Mouse (Mus musculus) ovary, postnatal 36 days (tissue): ENCODE measurements around the gene Crip2.

Experiments used
- DNase-seq: peaks from one replicate; pipeline ENCODE4 v3.0.0; 2022; ENCODE audit warnings: low spot score, mixed read lengths

The Crip2 gene

DNA sequence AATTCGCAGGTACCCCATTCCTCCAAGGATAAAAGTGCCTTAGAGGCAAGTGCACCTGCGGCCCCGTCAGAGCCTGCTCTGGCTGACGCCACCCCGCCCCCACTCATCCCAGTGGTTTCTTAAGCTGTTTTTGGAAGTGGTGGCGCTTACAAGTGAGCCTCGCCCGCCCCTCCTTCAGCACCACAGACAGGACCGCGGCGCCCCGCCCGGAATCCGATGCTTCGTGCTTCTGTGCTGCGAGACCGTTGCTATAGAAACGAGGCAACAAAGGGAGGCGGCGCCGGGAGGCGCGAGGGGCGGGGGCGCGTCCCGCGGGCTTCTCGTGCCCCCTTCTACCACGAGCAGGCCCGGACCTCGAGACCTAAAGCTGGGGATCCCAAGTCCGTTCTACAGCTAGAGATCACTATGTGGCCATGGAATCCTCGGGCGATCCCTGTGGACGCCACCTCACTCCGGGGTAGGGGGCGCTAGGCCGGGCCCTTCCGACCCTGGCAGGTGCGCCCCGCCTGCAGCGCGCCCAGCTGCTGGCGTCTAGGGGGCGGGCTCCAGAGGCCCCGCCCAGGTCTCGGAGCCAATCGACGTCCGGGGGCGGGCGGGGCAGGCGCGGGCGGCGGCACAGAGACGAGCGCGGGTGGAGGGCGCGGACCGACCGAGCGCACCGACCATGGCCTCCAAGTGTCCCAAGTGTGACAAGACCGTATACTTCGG lies at the start of gene Crip2:
Gene Crip2, plus strand, starts transcription at position 329 of the 708 bp plus-strand sequence.
- peak; percentile 89 for DNase-seq

DNA sequence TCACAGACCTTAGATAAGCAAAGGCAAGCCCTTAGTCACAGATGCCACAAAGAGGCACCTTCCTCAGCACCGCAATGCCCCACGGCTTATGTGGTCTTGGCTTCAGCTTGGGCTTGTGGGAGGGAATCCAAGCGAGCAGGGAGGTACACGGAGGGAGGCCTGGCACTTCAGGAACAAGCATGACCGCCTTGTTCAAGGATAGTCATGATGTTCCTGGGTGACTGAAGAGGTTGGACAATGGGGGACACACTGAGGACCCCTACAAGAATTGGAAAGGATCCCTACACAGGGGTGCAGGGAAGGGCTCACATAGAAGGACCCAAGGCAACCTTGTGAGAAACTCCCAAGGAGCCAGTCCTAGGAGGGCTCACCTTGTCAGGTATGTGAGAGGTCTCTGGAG lies 43.0 kb upstream of the Crip2 start:
- no peak for DNase-seq

DNA sequence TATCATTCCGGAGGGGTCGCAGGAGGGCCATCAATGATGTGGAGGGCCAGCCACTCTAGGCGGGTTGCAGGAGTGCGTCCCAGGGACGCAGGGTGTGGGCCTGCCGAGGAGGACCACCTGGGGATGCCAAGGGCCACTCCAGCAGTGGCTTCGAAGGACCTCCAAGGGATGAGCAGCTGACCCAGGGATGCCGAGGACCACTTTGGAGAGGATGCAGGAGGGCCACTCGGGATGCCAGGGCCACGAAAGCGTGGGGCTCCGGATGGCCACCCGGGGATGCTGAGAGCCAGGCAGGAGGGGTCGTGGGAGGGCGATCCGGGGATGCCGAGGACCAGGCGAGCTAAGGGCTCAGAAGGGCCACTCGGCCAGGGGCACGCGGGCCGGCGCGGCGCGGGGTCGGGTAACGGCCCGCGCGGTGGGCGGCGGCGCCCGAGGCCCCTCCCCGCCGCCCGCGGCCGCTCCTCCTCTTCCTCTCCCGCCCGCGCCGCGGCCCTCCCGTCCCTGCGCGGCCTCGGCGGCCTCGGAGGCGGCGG lies 42.2 kb upstream of the Crip2 start, which contains the start of gene Mta1:
Gene Mta1, plus strand, starts transcription at position 530 of the 533 bp plus-strand sequence.
- peak; percentile 65 for DNase-seq

DNA sequence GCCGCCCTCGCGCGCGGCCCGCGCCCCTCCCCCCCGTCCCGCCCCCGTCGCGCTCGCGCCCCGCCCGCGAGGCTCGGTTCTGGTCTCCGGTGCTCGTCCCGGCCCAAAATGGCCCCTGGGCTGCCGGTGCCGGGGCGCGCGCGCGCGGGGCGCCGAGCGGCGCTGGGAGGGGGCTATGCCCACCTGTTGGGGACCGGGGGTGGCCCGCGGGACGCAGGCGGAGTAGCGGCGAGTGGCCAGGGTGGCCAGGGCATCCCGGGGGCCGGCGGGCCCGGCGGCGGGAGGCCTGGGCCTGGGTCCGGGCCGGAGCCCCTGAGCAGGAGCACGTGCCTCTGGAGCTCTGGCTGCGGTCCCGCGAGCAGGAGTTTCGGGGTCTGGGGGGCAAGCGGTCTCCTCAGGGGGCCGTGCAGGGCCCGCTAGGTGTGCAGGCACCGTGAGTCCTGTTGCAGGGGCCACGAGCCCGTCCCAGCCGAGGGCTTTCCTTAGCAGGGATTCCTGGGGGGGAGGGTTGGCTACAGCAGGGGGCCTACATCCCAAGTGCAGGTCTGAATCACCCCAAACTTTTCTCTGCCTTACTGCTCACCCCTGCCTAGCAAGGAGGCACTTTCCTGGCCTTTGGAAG lies 41.4 kb upstream of the Crip2 start:
- DNase-seq, result peak; percentile 47

DNA sequence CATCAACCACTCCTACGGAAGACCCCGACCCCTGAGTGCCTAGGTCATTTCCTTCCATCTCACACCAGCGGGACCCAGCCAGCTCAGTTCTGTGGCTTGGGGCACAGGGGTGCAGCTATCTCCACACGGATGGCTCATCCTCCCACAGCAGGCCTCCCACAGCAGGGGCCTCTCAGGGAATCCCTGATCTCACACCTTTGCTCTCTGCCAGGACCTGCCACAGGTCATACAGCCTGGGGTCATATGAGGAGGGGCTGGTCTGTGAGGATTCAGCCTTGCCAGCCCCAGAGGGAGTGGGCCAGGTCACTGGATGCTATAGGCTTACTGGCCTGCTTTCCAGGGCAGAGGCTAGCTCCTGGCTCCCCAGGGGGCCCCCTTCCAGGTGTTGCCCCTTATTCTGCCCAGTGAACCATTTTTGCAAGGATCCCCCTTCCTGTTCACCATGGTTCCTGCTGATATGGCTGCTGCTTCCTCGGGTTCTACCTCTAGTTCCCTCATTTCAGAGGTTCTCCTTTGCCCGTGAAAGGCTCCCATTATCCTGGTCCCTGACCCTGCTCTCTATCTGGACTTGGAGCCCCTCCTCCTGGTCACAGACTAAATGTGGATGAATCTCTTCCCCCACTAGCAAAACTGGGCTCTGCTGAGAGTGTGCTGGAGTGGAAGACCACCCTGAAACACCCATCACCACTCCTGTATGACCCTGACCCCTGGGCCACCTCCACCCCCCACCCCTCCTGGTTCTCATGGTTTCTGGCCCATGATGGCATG lies 40.4 kb upstream of the Crip2 start:
- DNase-seq, result no peak

DNA sequence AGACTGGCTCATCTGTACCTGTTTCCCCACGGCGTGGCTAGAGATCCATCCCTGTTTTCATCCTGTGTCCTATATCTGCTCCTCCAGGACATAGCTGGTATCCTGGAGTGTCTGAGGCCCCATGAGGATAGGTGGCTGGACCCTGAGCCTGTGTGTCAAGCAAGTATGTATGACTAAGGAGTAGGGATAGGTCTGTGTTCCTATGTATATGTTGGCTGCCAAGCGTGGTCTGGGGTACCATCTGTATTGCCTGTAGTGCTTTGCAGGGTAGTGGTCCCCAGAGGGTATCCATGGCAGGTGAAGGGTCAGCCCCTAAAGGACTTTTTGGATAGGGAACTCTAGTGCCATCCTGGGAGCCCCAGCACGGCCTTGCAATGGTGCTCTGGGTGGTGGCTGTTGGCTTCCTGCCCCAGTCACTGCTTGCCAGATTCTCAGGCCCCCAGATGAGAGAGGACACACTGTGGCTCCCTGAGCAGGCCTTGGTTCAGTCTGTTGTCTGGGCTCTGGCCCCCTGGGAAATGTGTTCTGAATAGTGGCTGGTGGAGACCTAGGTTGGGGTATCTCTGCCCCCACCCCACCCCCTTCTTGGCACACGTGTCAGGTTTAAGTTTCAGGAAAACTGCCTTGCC lies 39.5 kb upstream of the Crip2 start:
- peak; percentile 44 for DNase-seq

DNA sequence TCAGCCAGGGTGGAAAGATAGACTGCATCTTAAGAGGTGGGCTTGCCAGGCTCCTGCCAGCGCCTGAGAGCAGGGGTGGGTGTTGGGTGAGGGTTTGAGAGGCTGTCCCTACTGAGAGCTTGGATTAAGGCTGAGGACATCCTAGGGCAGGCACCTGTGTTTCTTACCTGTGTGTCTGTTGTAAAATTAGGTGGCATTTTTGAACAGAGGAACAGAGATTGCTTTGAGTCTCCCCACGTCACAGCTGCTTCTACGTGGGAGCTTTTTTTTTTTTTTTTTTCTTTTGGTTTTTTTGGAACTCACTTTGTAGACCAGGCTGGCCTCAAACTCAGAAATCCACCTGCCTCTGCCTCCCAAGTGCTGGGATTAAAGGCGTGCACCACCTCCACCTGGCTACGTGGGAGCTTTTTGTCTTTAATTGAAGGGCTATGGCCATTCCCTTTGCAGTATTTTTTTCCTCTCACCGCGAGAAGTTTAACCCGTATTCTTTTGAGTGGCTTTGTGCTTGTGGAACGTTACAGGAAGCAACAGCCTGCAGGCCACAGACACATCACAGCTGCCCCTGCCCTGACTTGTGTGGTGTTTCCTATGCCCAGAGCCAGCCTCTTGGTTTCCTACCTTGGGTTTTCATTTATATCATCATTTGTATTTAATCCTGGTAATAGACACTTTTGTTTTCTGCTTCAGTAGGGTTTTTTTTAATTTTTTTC lies 38.6 kb upstream of the Crip2 start:
- DNase-seq, result no peak

DNA sequence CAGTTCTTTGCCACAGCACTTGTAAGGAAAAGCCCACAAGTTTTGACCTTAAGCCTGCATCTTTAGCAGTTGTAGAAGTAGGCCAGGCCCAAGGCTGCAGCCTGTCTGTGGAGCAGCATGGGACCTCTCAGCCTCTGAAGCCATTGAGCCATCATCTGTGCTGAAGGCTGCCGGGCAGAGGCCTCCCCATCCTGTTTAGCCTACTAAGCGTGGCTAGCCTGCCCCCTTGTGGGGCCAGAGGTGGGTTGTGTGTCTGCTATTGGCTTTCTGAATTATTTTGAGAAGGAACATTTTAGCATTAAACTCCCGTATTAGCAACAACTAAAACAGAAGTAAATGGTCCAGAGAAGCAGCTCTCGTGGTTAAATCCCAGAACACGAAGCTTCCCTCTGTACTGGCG lies 37.6 kb upstream of the Crip2 start:
- peak; percentile 68 for DNase-seq

DNA sequence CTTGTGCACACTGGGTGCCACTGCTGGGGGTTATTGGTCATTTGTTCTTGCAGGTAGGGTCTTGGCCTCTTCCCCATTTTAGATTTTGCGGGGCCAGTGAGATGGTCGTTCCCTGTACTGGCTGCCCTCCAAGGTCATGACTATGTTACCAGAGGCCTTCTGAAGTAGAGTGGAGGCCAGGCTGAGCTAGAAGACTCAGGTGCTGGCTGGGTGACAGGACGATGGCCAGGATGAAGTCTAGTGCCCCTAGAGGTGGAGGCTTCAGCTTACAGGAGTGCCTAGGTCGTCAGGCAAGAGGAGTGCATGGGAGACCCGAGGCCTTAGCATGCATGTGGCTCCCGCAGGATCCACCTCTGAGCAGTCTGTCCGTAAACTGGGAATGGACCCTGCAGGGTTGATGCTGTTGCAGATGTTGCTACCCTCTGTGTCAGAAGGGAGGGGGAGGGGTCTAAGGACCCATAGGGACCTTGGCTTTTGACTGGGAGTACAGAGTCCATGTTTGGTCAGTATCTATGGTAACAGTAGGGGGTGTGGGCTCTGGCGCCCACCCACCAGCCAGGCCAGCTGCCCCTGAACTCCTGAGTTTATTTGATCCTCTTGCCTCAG lies 36.1 kb upstream of the Crip2 start:
- no peak for DNase-seq

DNA sequence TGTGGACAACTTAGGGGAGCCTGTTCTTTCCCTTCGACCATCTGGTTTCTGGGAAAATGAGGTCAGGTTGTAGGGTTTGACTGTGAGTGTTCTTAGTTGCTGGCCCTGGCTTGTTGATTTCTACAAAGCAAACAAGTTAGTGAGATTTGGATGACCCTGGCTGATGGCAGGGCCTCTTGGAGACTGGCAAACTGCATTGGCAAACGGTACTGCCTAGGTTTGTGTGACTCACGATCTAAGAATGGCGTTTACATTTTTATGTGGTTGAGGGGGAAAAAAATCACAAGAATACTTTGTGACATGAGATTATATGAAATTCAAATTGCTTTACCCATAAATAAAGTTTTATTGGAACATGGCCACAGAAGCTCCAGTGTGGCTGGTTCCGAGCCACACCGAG lies 33.6 kb upstream of the Crip2 start:
- DNase-seq, result no peak

DNA sequence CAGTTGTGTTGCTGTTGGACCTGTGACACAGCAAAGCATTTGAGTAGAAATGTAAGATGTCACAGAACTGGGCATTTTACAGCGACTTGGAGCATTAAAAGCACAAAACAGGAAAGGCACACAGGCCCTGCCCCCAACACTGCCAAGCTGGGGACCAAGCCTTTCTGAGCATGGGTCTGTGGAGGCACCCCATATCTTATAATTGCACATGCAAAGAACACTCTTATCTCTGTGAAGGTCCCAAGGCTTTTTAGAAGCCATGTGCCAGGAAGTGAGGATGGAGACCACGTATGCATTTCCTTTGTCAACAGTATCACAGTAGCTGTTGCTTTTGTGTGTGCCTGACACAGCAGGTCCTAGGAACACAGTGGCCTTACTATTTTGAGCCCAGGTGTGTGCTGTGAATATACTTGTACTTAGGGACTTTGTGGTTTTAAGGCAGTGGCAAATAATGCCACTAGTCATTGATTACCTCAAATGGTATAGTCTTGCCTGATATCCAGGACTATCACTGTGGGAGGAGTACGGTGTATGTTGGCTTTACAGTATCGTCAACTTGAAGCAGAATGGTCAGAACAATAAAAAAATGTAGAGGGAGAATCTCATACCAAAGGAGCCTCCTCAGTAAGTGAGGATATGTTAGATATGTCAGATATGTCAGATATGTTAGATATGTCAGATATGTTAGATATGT lies 32.5 kb upstream of the Crip2 start:
- DNase-seq, result no peak

DNA sequence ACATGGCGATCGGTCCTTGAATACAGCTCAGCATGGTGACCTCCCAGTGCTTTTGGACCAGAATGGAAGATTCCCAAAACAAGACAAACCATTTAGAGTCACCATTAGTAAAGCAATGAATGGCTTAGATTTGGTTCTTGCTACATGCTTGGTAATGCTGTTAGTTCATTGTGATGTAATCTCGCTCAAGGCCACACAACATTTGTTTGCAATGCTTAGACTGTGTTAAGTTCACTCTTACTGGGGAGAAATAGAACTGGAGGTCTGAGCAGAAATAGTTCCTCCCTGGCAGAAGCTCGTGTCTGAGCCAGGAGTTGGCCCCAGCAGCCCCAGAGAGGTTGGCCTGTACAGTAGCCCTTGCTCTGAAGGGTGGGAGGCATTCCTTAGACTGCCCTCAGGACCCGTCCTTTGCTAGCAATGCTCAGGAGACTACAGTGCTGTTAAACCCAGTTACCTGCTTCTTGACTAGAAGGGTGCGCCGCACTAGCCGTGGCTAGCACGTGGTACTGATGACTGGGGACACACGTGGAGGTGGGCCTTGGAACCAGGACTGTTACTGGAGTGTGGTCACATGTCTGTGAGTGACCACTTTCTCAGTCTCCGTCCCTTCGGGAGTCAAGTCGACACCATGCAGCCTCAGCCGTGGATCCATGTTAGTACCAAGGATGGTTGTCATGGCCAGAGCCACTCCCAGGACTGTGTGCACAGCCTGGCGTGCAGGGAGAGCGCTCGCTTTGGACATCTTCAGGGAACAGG lies 31.3 kb upstream of the Crip2 start:
- DNase-seq, result no peak

DNA sequence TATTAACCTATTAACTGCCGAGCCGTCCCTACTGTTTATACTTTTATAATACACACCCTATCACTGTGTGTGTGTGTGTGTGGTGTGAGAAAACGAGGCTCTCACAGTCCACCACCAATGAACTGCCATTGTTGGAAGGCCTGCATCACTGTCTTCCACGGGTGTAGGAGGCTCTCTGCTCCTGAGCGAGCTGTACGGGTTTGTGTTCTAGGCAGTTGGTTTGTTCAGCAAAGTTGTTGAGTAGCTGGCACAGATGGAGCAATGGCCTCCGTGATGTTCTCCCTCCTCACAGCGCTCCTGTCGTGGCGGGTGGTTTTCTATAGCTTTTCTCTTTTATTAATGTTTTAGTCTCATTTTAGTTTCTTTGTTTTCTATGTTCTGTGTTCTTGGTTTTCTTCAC lies 30.2 kb upstream of the Crip2 start:
- DNase-seq, result no peak

DNA sequence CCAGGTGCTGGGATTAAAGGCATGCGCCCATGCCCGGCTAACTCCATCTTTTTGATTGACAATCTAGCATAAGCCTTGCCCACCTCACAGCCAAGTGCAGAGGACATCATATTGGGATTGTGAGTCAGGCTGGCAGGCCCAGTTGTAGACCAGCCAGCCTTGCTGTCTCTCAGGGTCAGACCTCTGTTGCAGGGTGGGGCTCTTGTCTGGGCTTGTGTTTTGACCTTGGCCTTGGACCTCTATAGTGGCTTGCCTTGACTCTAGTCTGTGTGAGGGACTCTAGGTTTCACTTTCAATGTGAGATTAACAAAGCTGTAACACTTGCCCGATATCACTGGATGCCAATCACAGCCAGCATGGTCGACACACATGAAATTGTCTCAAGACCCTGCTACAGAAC lies 25.9 kb upstream of the Crip2 start:
- DNase-seq, result no peak

DNA sequence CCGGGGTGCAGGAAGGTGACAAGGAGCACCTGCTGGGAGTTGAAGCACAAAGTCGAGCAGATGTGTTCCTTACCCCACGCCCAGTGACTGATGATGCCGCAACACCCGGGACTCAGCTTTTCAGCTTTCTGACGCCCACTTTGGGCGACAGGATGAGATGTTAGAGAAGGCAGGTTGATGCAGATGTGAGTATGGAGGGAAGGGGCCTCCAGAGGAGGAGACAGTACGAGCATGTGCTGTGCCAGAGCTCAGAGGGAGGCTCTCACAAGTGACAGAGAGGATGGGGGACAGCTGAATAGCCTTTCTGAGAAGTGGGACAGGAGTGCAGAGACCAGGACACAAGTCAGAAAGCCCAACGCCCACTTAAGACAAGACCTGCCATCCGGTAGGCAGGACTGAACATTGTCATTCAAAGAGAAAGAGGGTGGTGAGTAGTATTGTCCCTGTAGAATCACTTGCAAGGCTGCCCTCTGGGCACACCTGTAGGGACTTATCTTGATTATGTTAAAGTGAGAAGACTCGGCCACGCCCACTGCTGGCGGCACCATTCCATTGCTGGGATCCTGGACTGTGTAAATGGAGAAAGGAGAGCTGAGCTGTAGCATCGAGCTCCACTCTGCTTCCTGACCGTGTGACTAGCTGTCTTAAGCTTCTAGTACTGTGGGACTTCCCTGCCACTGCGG lies 25.0 kb upstream of the Crip2 start:
- no peak for DNase-seq

DNA sequence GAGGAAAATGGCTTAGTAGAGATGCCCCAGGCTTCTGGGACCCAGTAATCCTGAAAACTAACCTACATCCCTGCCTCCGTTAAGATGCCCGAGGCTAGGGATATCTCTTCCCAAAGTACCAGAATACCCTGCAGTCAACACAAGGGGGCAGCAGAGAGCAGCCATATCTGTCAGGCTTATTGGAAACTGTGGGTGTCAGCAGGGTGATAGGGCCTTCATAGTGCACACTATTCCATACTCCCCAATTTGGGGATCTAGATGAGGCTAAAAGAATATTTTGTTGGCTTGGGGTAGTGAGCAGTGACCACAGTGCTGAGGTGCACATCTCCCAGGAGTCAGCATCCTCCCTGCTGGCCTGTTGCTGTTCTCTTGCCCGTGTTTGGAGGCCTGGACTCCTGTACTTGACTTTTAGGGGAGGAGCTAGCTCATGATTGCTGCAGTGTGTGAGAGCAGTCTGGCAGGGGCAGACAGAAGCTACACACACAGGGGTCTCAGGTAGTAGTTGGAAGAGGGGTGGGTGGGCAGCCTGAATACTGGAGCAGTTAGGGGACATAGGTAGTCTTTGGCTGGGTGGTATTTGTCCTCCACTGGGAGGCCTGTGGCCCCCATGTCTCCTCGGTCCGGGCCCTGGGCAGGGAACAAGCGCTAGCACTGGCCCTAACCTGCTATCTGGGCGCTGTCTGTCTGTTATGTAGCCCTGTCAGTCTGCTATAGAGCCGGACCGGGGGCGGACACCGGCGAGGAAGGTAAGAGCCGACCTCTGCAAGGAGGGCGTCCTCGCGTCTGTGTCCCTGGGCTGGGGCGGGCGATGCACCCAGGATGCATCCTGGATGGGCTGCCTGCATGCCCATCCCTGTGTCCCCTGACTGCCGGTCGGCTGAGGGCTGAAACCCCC lies 20.3 kb upstream of the Crip2 start:
- peak; percentile 71 for DNase-seq

DNA sequence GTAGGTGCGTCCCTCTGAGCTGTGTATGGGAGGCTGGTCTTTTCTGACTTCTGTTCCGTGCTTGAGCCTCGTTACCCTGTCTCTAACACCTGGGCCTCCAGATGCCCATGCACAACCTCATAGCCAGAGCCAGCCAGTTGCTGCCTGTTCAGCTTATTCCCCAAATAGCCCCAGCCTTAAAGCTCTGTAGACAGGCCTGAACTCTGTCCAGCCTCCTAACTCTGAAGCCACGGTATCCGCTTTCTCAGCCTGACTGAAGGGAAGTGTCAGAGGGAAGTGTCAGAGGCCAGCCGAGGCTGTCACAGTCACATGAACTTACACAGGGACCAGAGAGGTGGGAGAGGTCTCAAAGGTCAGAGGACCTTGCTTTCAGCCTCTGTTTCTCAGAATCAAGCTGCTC lies 15.3 kb upstream of the Crip2 start:
- no peak for DNase-seq

DNA sequence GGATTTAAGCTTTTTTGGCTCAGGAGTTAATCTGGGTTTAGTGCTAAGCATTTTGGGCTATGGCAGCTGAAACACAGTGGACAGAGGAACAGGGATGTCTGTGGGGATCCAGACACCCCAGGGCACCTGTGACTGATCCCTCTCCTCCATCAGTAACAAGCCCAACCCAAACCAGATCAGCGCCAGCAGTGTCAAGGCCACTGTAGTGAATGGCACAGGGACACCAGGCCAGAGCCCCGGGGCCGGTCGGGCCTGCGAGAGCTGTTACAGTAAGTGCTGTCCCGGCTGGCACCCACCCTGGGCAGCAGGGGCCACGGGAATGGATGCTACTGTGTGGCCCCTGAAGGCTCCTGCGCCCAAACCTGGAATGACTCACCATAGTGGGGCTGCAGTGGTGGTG lies 9.3 kb upstream of the Crip2 start:
- DNase-seq, result no peak
